Mouse (Mus musculus) hindbrain, embryonic 12.5 days (tissue): ENCODE measurements at regions not wholly inside any gene's neighbourhood (a gene's known extent, or its start where the extent isn't known, plus 50 kb on each side); places are given as distances from the start of the nearest gene placed in this dataset.

ENCODE experiments used
- ATAC-seq: fragments of 200-750 bp; cut with Nextera tagmentation; 2 replicates; pipeline ENCODE4 v1.8.0; 2017; ENCODE audit warnings: moderate TSS enrichment; ENCODE audit not compliant: low FRiP score
- H3K27ac ChIP-seq: fragments of 300-500 bp; sonication (generic); 2 replicates; pipeline ENCODE4 v1.5.1; 2016; ENCODE audit warnings: mild to moderate bottlenecking
- H3K27me3 ChIP-seq: fragments of 300-500 bp; sonication (generic); 2 replicates; pipeline ENCODE4 v1.6.1; 2016; ENCODE audit warnings: mild to moderate bottlenecking
- H3K36me3 ChIP-seq: fragments of 300-500 bp; sonication (generic); 2 replicates; pipeline ENCODE4 v1.6.1; 2016; ENCODE audit warnings: mild to moderate bottlenecking
- H3K4me1 ChIP-seq: fragments of 300-500 bp; sonication (generic); 2 replicates; pipeline ENCODE4 v1.6.1; 2016
- H3K4me2 ChIP-seq: fragments of 300-500 bp; sonication (generic); replicated peaks from 2 replicates; pipeline ENCODE4 v1.6.1; 2016; ENCODE audit warnings: mild to moderate bottlenecking
- H3K4me3 ChIP-seq: fragments of 300-500 bp; sonication (generic); 2 replicates; pipeline ENCODE4 v1.5.1; 2016; ENCODE audit warnings: mild to moderate bottlenecking
- H3K9ac ChIP-seq: fragments of 300-500 bp; sonication (generic); 2 replicates; pipeline ENCODE4 v1.6.1; 2016; ENCODE audit warnings: mild to moderate bottlenecking, moderate library complexity
- H3K9me3 ChIP-seq: fragments of 300-500 bp; sonication (generic); replicated peaks from 2 replicates; pipeline ENCODE4 v1.6.1; 2016; ENCODE audit warnings: mild to moderate bottlenecking
- WGBS: fragments of 180-500 bp; shearing (Covaris S2); methylation state at CpG from one replicate; pipeline ENCODE4 v1.1.7; 2016; 5-methylcytosine and 5-hydroxymethylcytosine counted together

DNA sequence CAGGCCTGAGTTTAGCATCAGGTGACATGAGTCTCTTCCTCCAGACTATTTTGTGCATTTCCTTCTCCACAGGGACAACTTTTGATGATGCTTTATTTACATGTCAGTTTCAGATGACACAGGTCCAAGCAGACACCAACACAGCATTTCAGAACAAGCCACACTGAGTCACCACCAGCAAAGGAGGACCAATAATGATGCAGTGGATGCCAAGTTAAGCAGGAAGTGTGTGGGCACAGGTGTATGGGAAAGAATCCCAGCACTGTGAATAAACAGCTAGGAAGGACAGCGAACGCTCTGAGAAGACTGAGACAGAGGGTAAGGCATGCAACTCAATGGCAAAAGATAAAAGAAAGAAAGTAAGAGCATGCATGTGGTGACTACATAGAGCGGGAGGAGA lies 200.7 kb upstream of the Zbtb20 start:
- Histone ChIP-seq H3K27me3 (no peaks in the 10 kb centered on the region), H3K4me3 (no peak overlapping the region), H3K4me1 (no peaks in the 10 kb centered on the region), H3K9me3 (no peaks in the 10 kb centered on the region), H3K4me2 (no peak overlapping the region), H3K9ac (no peak overlapping the region), H3K36me3 (no peaks in the 10 kb centered on the region), H3K27ac (no peak overlapping the region)
- WGBS = 91% methylated on average over 3 of the region's 3 CpGs
- no peak for ATAC-seq

DNA sequence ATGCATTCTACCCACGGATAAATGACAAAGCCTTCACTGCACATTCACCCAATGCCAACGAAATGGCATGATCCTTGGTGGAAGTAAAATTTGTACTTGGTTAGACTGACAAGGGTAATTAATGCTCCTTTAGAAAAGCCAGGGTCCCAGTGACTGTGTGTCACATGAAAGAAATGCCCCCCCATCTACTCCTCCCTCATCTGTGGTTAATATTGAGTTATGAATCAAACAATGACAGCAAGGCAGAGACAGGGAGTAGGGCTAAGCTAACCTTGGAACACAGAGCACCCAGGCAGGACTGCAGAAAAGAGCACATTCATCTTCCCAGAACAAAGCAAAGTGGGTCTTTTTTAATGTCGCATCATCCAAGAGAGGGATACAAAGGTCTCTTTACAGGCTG lies 209.1 kb upstream of the Zbtb20 start:
- Histone ChIP-seq H3K4me2 (no peak overlapping the region), H3K9me3 (no peaks in the 10 kb centered on the region), H3K27ac (no peak overlapping the region), H3K4me3 (no peak overlapping the region), H3K9ac (no peak overlapping the region), H3K27me3 (no peaks in the 10 kb centered on the region), H3K4me1 (no peaks in the 10 kb centered on the region), H3K36me3 (no peaks in the 10 kb centered on the region)
- no peak for ATAC-seq
- 39% methylated on average over 3 of the region's 3 CpGs for WGBS

DNA sequence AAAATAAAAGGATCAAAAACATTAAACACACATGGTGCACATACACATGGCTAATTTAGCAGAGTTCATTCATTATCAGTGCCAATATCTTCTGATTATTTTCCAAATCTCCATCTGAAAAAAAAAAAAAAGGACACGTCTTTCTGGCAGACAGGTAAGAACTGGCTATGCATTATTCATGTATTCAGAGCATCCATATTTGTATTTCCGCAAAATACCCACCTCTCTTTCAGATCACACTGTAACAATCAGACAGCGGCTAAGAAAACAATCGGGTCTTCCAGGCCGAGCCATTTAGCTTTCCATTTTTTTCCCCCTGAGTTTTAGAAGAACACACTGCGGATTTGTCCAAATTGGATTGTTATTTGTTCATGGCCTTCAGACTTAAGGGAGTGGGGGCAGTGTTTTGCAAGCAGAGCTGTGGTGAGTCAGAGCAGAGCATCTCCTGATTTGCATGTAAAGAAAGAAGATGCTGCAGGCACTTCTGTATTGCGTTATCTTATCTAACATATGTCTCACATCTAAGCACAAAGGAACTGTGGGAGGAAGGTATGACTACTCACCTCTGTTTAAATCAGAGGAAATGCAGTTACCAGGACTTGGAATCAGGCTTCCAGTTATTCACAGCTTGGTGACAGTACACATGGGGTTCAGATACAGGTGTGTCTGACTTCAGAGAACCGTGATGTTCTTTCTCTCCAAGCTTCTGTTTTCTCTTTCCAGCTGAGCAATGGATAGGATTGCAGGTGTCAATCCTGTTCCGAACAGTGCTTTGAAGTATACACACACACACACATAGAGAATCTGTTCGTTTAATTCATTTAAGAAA lies 223.6 kb upstream of the Zbtb20 start:
- no peak overlapping the region for H3K4me2 ChIP-seq
- no peaks in the 10 kb centered on the region for H3K27me3 ChIP-seq
- H3K4me1 ChIP-seq = peaks cover 4% of the 10 kb centered on the region; the same call in 1 of the 2 replicates
- H3K9ac ChIP-seq = no peak overlapping the region
- ATAC-seq = no peak
- peaks cover 5% of the 10 kb centered on the region; the same call in 1 of the 2 replicates for H3K9me3 ChIP-seq
- no peak overlapping the region for H3K27ac ChIP-seq
- no peaks in the 10 kb centered on the region for H3K36me3 ChIP-seq
- WGBS = 80% methylated on average over 10 of the region's 10 CpGs
- no peak overlapping the region for H3K4me3 ChIP-seq

DNA sequence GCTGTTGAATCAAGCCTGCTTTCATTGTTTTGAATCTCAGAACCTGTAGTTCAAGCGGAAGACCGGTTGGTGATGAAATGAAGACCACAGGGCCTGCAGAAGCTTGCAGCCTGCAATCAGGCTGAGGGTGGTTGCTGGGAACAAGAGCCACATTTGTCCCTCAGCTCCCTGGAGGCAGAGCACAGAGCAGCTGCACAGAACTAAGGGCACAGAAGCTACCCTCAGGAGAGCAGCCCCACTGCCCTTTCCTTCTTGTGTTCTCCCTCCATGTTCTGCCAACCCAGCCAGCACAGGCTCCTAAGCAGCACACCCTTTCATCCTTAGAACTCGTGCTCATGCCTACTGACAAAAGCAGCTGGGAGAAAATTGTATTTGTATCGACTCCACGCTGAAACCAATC lies 225.9 kb upstream of the Zbtb20 start:
- ATAC-seq = peak; percentile 64; the same call in 1 of the 2 replicates
- Histone ChIP-seq H3K4me2 (no peak overlapping the region), H3K27me3 (no peaks in the 10 kb centered on the region), H3K9me3 (peaks cover 5% of the 10 kb centered on the region; the same call in 1 of the 2 replicates), H3K27ac (peak overlapping the region; percentile 52; the same call in 1 of the 2 replicates), H3K9ac (no peak overlapping the region), H3K36me3 (no peaks in the 10 kb centered on the region), H3K4me3 (no peak overlapping the region), H3K4me1 (peaks cover 4% of the 10 kb centered on the region; the same call in 1 of the 2 replicates)
- whole genome bisulfite sequencing = 51% methylated on average over 5 of the region's 5 CpGs

DNA sequence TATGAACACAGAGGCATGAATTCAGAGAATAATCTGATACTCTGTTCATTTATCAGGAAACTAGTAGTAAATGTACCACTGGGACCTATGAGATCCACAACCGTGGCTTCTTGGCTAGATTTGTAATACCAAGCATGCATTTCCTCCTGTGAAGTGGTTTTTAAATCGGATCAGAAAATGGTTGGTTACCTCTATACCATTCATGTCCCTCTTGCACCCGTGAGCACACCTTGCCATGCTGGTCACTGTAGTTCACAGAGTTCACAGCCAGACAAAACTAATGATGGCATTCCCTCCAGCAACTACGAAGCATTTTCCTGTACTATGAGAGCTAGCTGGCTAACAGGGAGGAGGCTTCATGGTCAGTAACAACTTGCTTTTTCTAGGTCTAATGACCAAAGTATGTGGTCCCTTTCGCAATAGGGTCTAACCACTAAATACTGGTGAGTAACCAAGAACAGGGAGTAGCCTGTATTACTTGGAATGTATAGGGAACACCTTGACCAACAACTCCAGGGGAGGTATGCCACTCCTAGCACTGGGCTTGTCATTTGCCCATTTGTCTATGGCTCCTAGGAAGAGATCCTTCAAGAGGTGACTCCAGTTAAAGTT lies 227.0 kb upstream of the Zbtb20 start:
- H3K36me3 ChIP-seq = no peaks in the 10 kb centered on the region
- 94% methylated on average over 5 of the region's 5 CpGs for WGBS
- H3K27ac ChIP-seq = no peak overlapping the region
- H3K9me3 ChIP-seq = peaks cover 1% of the 10 kb centered on the region; the same call in 1 of the 2 replicates
- H3K4me1 ChIP-seq = peaks cover 4% of the 10 kb centered on the region; the same call in 1 of the 2 replicates
- no peak overlapping the region for H3K4me2 ChIP-seq
- no peaks in the 10 kb centered on the region for H3K27me3 ChIP-seq
- no peak for ATAC-seq
- H3K4me3 ChIP-seq = no peak overlapping the region
- no peak overlapping the region for H3K9ac ChIP-seq

DNA sequence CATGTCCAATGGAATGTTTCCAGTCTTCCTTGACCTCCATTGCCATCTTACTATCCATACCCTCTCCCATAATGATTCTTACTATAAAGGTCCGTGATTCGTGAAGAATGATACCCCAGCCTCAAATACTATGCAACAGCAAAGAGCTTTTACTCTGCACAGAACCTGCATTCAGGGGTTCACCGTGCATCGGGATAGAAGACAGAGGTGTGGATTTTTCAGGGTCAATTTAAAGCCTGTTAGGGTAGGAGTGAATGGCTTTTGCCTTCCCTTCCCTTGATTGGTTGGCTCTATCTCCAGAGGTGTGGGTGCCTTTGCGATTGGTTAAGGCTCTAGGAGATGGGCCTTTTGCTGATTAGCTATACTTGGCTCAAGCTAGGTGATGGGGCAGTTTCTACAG lies 227.9 kb upstream of the Zbtb20 start:
- no peaks in the 10 kb centered on the region for H3K27me3 ChIP-seq
- WGBS = 97% methylated on average over 5 of the region's 5 CpGs

DNA sequence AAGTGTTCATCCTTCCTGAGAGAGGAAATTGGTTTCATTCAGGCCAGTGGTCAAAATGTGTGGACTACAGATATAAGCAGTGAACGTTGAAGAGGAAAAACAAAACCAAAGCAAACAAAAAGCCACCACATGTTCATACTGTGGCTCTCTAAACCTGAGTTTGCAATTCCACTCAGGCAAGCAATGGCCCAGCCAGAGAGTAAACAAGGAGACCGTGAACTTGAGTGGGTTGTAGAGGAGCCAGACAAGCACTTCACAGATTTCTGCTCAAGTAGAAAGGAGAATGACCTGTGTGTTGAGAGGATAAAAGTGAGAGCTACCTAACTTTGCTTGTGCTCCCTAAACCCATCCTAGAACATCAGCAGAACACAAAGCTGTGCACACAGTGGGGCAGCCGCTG lies 239.9 kb upstream of the Zbtb20 start:
- no peak for ATAC-seq
- WGBS = 83% methylated on average over 3 of the region's 3 CpGs
- Histone ChIP-seq H3K27me3 (no peaks in the 10 kb centered on the region), H3K27ac (no peak overlapping the region), H3K9me3 (no peaks in the 10 kb centered on the region), H3K4me2 (no peak overlapping the region), H3K9ac (no peak overlapping the region), H3K4me3 (no peak overlapping the region), H3K36me3 (no peaks in the 10 kb centered on the region), H3K4me1 (no peaks in the 10 kb centered on the region)

More for the DNA sequence above, 227.9 kb upstream of the Zbtb20 start:
- no peak overlapping the region for H3K4me2 ChIP-seq
- no peaks in the 10 kb centered on the region for H3K36me3 ChIP-seq
- no peak overlapping the region for H3K4me3 ChIP-seq
- ATAC-seq = no peak
- H3K9ac ChIP-seq = no peak overlapping the region
- peaks cover 4% of the 10 kb centered on the region; the same call in 1 of the 2 replicates for H3K4me1 ChIP-seq
- no peak overlapping the region for H3K27ac ChIP-seq
- H3K9me3 ChIP-seq = no peaks in the 10 kb centered on the region

DNA sequence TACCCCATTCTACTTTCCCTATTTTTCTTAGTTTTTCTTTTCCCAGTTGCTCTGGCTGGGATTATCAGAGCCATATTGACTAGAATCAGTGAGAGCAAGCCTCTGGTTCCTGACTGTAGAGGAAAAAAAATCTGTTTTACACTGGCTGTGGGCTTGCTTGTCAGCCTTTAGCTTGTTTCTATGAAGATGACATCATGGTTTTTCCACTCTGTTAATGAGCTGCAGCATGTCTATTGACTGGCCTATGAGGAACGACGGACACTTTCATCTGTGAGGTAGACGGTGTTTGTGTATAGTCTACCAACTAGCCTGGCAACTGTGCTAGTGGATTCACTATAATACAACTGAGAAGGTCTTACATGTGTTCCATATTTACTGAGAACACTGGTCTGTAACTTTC lies 248.0 kb upstream of the Zbtb20 start:
- Histone ChIP-seq H3K27me3 (no peaks in the 10 kb centered on the region), H3K4me2 (no peak overlapping the region), H3K4me3 (no peak overlapping the region), H3K9ac (no peak overlapping the region), H3K27ac (no peak overlapping the region), H3K9me3 (no peaks in the 10 kb centered on the region), H3K36me3 (no peaks in the 10 kb centered on the region), H3K4me1 (no peaks in the 10 kb centered on the region)
- WGBS = 83% methylated on average over 3 of the region's 3 CpGs
- no peak for ATAC-seq

DNA sequence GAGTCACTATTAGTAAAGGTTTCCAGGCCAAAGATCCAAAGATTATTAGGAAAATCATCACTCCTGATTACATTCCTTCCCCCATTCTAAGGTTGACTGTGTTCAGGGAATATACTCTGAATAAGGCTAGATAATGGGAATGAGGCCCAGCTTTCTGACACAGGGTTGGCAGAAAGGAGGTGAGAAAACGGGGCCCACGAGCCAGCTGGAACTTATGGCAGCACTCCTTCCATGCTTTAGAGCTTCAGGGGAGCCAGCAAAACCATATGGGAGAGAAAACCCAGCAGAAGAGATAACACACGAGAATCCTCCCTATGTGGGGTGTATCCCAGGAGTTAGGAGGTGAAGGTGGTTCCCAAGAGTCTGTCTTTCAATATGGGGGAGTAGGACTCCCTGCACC lies 259.8 kb upstream of the Zbtb20 start:
- Histone ChIP-seq H3K27ac (no peak overlapping the region), H3K4me3 (no peak overlapping the region), H3K9me3 (0 out of 2 replicates have a peak, but pooled peaks cover 3% of the 10 kb centered on the region), H3K27me3 (no peaks in the 10 kb centered on the region), H3K9ac (no peak overlapping the region), H3K4me2 (no peak overlapping the region), H3K36me3 (no peaks in the 10 kb centered on the region), H3K4me1 (no peaks in the 10 kb centered on the region)
- no peak for ATAC-seq
- 80% methylated on average over 3 of the region's 3 CpGs for WGBS

DNA sequence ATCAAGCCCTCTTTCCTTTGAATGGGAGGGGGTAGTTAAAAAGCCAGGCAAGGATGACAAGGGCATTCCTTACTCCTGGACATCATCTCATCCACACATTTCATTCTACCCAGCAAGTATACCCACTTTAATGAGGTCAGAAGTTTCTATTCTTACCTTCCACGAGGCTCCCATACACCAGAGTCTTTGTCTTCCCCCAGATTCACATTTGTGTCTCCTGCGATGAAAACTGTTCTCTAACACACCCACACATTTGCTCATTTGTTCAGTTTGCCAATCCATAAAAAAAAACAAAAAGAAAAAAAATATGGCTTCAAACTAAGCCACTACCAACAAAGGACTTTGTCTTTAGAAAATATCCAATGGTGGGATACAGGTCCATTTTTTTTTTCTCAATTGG lies 263.7 kb upstream of the Zbtb20 start:
- Histone ChIP-seq H3K36me3 (no peaks in the 10 kb centered on the region), H3K4me3 (no peak overlapping the region), H3K27ac (no peak overlapping the region), H3K27me3 (no peaks in the 10 kb centered on the region), H3K9me3 (no peaks in the 10 kb centered on the region), H3K4me1 (no peaks in the 10 kb centered on the region), H3K4me2 (no peak overlapping the region), H3K9ac (no peak overlapping the region)
- no peak for ATAC-seq
- WGBS = 84% methylated on average over 2 of the region's 2 CpGs

DNA sequence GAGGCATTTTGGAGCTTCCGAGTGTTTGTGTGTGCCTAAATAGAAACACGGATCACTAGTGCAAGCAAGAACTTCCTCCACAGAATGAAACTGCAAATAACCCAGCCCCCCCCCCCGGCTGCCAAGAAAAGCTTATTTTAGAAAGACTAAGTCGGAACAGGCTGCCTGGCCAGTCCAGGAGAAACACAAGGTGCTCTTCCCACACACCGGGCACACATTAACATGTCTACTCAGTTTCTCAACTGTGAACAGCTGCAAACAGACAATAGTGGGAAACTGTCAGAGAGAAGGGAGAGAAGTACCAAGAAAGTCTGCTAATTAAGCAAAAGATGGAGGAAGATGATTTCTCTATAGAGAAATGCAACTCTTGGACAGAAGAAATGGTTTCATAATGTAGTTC lies 267.3 kb upstream of the Zbtb20 start:
- no peaks in the 10 kb centered on the region for H3K4me1 ChIP-seq
- no peak overlapping the region for H3K9ac ChIP-seq
- H3K27ac ChIP-seq = no peak overlapping the region
- no peak overlapping the region for H3K4me3 ChIP-seq
- H3K36me3 ChIP-seq = no peaks in the 10 kb centered on the region
- H3K9me3 ChIP-seq = peaks cover 1% of the 10 kb centered on the region; the same call in 1 of the 2 replicates
- no peaks in the 10 kb centered on the region for H3K27me3 ChIP-seq
- 74% methylated on average over 5 of the region's 5 CpGs for WGBS
- H3K4me2 ChIP-seq = no peak overlapping the region
- ATAC-seq = no peak

DNA sequence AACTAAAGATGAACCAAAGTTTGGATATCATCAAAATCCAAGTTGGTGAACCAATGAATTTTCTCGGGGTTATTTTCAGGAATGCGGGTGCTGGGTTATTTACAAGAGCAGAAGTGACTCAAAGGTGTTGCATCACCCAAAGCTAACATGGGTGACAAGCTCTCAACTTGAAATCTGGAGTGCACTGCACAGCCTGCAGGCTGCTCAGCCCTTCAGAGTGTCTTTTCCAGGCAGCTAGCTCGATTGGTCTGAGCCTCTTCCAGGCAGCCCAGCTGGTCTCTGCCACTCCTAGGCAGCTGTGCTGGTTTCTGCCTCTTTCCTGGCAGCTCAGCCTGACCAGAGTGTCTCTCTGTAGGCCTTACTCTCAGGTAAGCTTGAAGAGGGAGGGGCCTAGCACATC lies 251.9 kb upstream of the Gap43 start:
- no peak overlapping the region for H3K4me3 ChIP-seq
- 76% methylated on average over 3 of the region's 3 CpGs for WGBS
- no peak for ATAC-seq
- H3K9me3 ChIP-seq = no peaks in the 10 kb centered on the region
- H3K36me3 ChIP-seq = no peaks in the 10 kb centered on the region
- H3K27me3 ChIP-seq = no peaks in the 10 kb centered on the region
- no peak overlapping the region for H3K9ac ChIP-seq
- H3K4me1 ChIP-seq = no peaks in the 10 kb centered on the region
- no peak overlapping the region for H3K27ac ChIP-seq
- H3K4me2 ChIP-seq = no peak overlapping the region

DNA sequence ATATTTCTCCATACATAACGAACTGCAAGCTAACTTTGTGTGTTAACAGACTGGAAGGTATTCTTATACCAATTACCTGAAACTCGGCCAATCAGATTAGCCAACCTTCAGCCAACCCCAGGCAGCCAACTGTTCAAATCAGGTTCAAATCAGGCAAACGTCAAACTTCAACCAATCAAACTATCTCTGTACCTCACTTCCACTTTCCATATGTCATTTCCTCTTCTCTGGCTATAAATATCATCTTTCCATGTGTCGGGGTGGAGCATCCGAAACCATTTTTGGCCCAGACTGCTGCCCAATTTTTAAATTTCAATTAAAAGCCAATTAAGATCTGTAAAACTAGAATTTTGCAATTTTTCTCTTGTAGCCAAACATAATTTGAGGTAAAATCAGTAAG lies 251.1 kb upstream of the Gap43 start:
- no peaks in the 10 kb centered on the region for H3K36me3 ChIP-seq
- no peak overlapping the region for H3K9ac ChIP-seq
- H3K4me3 ChIP-seq = no peak overlapping the region
- H3K27ac ChIP-seq = no peak overlapping the region
- H3K4me2 ChIP-seq = no peak overlapping the region
- no peaks in the 10 kb centered on the region for H3K4me1 ChIP-seq
- WGBS = 91% methylated on average over 5 of the region's 5 CpGs
- no peaks in the 10 kb centered on the region for H3K9me3 ChIP-seq
- ATAC-seq = no peak
- H3K27me3 ChIP-seq = no peaks in the 10 kb centered on the region
